Mouse (Mus musculus): ENCODE measurements around the gene Krtap4-7.

- TF ChIP-seq POLR2AphosphoS2 (IDR thresholded peaks at IDR 0.05; ENCODE audit: low read depth, low read length) (no peak), BHLHE40 (IDR thresholded peaks at IDR 0.05; ENCODE audit: low read depth, low read length) (no peak), UBTF (IDR thresholded peaks at IDR 0.05; ENCODE audit: low read depth, low read length) (no peak)
These were observed 15.8 kb downstream of the Krtap4-7 start, which contains the start of gene Krtap4-1 for GRCm38 (mm10) chr11:99628138-99628537.

All from CH12.LX (cell line).